Comparison of ENCODE assay signal across 14 mouse cellular contexts in genomic region chr6:52200073-52200750, GRCm38 (mm10). TPM values are rescaled to one million over a fixed set of nuclear protein-coding genes. Genes with fewer than 3 reads are reported as not detected.
A peak's percentile ranks its signal among the peaks of the same experiment; 100 is the strongest.
DNase-seq lines count a peak whose midpoint lies in the region; ATAC-seq and TF ChIP-seq lines count a peak whose summit lies in the region.
"Had no signal": no experiment of that assay in that cellular context is flagged by ENCODE, and none has a peak within 500 bp of the region (broad histone marks: within the 10 kb centered on the region; RNA-seq: fewer than 3 reads in every experiment).

No protein-coding gene starts in this region.

- intact Hi-C loops in heart, postnatal 25 days (cut with DNase I) = no loop called here

- no peak for ATAC-seq in heart, embryonic 13.5 days (ENCODE audit: extremely low read depth, insufficient number of reproducible peaks, low FRiP score, low TSS enrichment)
- no peak for ATAC-seq in neural tube, embryonic 11.5 days (ENCODE audit: insufficient read depth, low FRiP score, low TSS enrichment)
- no peak for ATAC-seq in forebrain, embryonic 16.5 days
- ATAC-seq: forebrain, embryonic 14.5 days; midbrain, embryonic 15.5 days had no signal

- H3K27me3 ChIP-seq in heart, embryonic 13.5 days (replicated peaks) = peaks cover 100% of the 10 kb centered on the region
- H3K27me3 ChIP-seq in neural tube, embryonic 11.5 days (ENCODE audit: control insufficient read depth, insufficient read depth, low read length) = no peaks in the 10 kb centered on the region
- H3K27me3 ChIP-seq in forebrain, embryonic 16.5 days (replicated peaks; ENCODE audit: control insufficient read depth, insufficient read depth, low read length) = peaks cover 95% of the 10 kb centered on the region
- H3K27me3 ChIP-seq: CH12.LX had no signal

- no peak for TF ChIP-seq POLR2A in embryonic fibroblast, embryonic 13.5 days (IDR thresholded peaks at IDR 0.05; ENCODE audit: low read depth, low read length)

- WGBS in heart, embryonic 13.5 days = 12% methylated on average over 30 of the region's 30 CpGs
- 3% methylated on average over 30 of the region's 30 CpGs for WGBS in neural tube, embryonic 11.5 days
- 1% methylated on average over 30 of the region's 30 CpGs for WGBS in forebrain, embryonic 16.5 days

- no peak for TF ChIP-seq CTCF in embryonic fibroblast, embryonic 13.5 days (IDR thresholded peaks at IDR 0.05; ENCODE audit: borderline replicate concordance, insufficient read depth, low read length)

- H3K4me1 ChIP-seq in heart, embryonic 13.5 days = peaks cover 21% of the 10 kb centered on the region
- peaks cover 3% of the 10 kb centered on the region; the same call in 1 of the 2 replicates for H3K4me1 ChIP-seq in embryonic fibroblast, embryonic 13.5 days (ENCODE audit: control insufficient read depth, insufficient read depth, low read length)
- peaks cover 58% of the 10 kb centered on the region for H3K4me1 ChIP-seq in neural tube, embryonic 11.5 days (ENCODE audit: control insufficient read depth, insufficient read depth, low read length)
- peaks cover 8% of the 10 kb centered on the region for H3K4me1 ChIP-seq in forebrain, embryonic 16.5 days (replicated peaks; ENCODE audit: control insufficient read depth, insufficient read depth, low read length)

- peak overlapping the region; percentile 13; the same call in 1 of the 2 replicates for H3K4me3 ChIP-seq in heart, embryonic 13.5 days
- peak overlapping the region; percentile 10 for H3K4me3 ChIP-seq in embryonic fibroblast, embryonic 13.5 days (ENCODE audit: insufficient read depth, low read length)
- H3K4me3 ChIP-seq in neural tube, embryonic 11.5 days (ENCODE audit: low read depth, low read length) = peak overlapping the region; percentile 87
- H3K4me3 ChIP-seq in forebrain, embryonic 16.5 days (replicated peaks; ENCODE audit: low read length) = no peak overlapping the region
- H3K4me3 ChIP-seq: midbrain, embryonic 15.5 days had no signal

- H3K4me2 ChIP-seq in heart, embryonic 13.5 days = peak overlapping the region; percentile 17
- peak overlapping the region; percentile 99 for H3K4me2 ChIP-seq in neural tube, embryonic 11.5 days (ENCODE audit: low read depth)
- no peak overlapping the region for H3K4me2 ChIP-seq in forebrain, embryonic 16.5 days (ENCODE audit: low read length)
- H3K4me2 ChIP-seq: midbrain, embryonic 15.5 days had no signal

- no peak overlapping the region for H3K27ac ChIP-seq in heart, embryonic 13.5 days (replicated peaks)
- peak overlapping the region; percentile 24; the same call in 1 of the 2 replicates for H3K27ac ChIP-seq in embryonic fibroblast, embryonic 13.5 days (ENCODE audit: insufficient read depth, low read length)
- peak overlapping the region; percentile 100 for H3K27ac ChIP-seq in neural tube, embryonic 11.5 days (ENCODE audit: low read depth, low read length)
- H3K27ac ChIP-seq in forebrain, embryonic 16.5 days (ENCODE audit: low read length) = no peak overlapping the region
- H3K27ac ChIP-seq: midbrain, embryonic 15.5 days had no signal

- peak overlapping the region; percentile 34 for H3K9ac ChIP-seq in heart, embryonic 13.5 days
- peak overlapping the region; percentile 98 for H3K9ac ChIP-seq in neural tube, embryonic 11.5 days (ENCODE audit: low read length)
- H3K9ac ChIP-seq in forebrain, embryonic 16.5 days (replicated peaks; ENCODE audit: low read depth, low read length) = no peak overlapping the region
- H3K9ac ChIP-seq: midbrain, embryonic 15.5 days had no signal

- DNase-seq in heart, postnatal 25 days (ENCODE audit: low spot score) = no peak
- DNase-seq in kidney, postnatal 10 days = peak; percentile 61
- DNase-seq in neural tube, embryonic 11.5 days (ENCODE audit: low spot score) = peak; percentile 74
- DNase-seq in right cerebral cortex, adult 2 months (ENCODE audit: low spot score in 2 of 2) = no peak
- no peak for DNase-seq in gastrocnemius, postnatal 10 days
- DNase-seq: cerebellum, postnatal 14 days; heart, postnatal 10 days had no signal

- no peaks in the 10 kb centered on the region for H3K36me3 ChIP-seq in heart, embryonic 13.5 days
- peaks cover 8% of the 10 kb centered on the region for H3K36me3 ChIP-seq in neural tube, embryonic 11.5 days (ENCODE audit: control insufficient read depth, insufficient read depth, low read length)
- no peaks in the 10 kb centered on the region for H3K36me3 ChIP-seq in forebrain, embryonic 16.5 days (ENCODE audit: control insufficient read depth, insufficient read depth)
- H3K36me3 ChIP-seq: midbrain, embryonic 15.5 days had no signal

- no peaks in the 10 kb centered on the region for H3K9me3 ChIP-seq in heart, embryonic 13.5 days
- no peaks in the 10 kb centered on the region for H3K9me3 ChIP-seq in neural tube, embryonic 11.5 days (ENCODE audit: control insufficient read depth, low read length)
- no peaks in the 10 kb centered on the region for H3K9me3 ChIP-seq in forebrain, embryonic 16.5 days (ENCODE audit: control insufficient read depth, low read length)
- H3K9me3 ChIP-seq: midbrain, embryonic 15.5 days had no signal

RNA-seq across cellular contexts. Expression of gene Hoxa5, which starts 4.2 kb away (rescaled TPM):
- 3.6 and 5.9 TPM in 2 replicates for polyA plus RNA-seq in heart, embryonic 13.5 days (2015; fragmentation: Nextera tagmentation; extraction: Ambion mirVana)
- 1 to 10 TPM in 1 of 2 experiments, under 1 TPM in 1; 0.52 to 1.3 TPM for total RNA-seq in heart, postnatal 25 days (2021)
- polyA plus RNA-seq in embryonic fibroblast, embryonic 13.5 days (2011; ENCODE audit: insufficient read length, low read depth, missing spikeins) = 11.9 and 18.6 TPM in 2 replicates
- 53.4 and 56.5 TPM in 2 replicates for polyA plus RNA-seq in neural tube, embryonic 11.5 days (2014; fragmentation: Nextera tagmentation; extraction: Ambion mirVana)
- polyA plus RNA-seq in forebrain, embryonic 16.5 days (2015; fragmentation: Nextera tagmentation; extraction: Ambion mirVana) = not detected in 2 replicates
- 1 to 10 TPM; 2.6 to 3.7 TPM for total RNA-seq in gastrocnemius, postnatal 10 days (2021)
- polyA plus RNA-seq: forebrain, embryonic 14.5 days; midbrain, embryonic 15.5 days had no signal

RNA-seq across cellular contexts. Expression of gene Hoxa6, which starts 8.3 kb away (rescaled TPM):
- polyA plus RNA-seq in heart, embryonic 13.5 days (2015; fragmentation: Nextera tagmentation; extraction: Ambion mirVana) = 0.40 TPM in 1 of 2 replicates, not detected in the other
- not detected for total RNA-seq in heart, postnatal 25 days (2021)
- 2.8 and 4.2 TPM in 2 replicates for polyA plus RNA-seq in embryonic fibroblast, embryonic 13.5 days (2011; ENCODE audit: insufficient read length, low read depth, missing spikeins)
- 16.0 and 18.8 TPM in 2 replicates for polyA plus RNA-seq in neural tube, embryonic 11.5 days (2014; fragmentation: Nextera tagmentation; extraction: Ambion mirVana)
- polyA plus RNA-seq in forebrain, embryonic 16.5 days (2015; fragmentation: Nextera tagmentation; extraction: Ambion mirVana) = not detected in 2 replicates
- total RNA-seq in gastrocnemius, postnatal 10 days (2021) = 1 to 10 TPM; 1.6 to 2.2 TPM
- total RNA-seq: heart, postnatal 10 days; liver, adult 2 months had no signal
- polyA plus RNA-seq: forebrain, embryonic 14.5 days; liver, adult 2 months; midbrain, embryonic 15.5 days had no signal

RNA-seq across cellular contexts. Expression of gene Hoxa4, which starts 8.7 kb away (rescaled TPM):
- 0.71 and 0.74 TPM in 2 replicates for polyA plus RNA-seq in heart, embryonic 13.5 days (2015; fragmentation: Nextera tagmentation; extraction: Ambion mirVana)
- total RNA-seq in heart, postnatal 25 days (2021) = under 1 TPM; 0.22 to 0.36 TPM
- 3.0 and 4.2 TPM in 2 replicates for polyA plus RNA-seq in embryonic fibroblast, embryonic 13.5 days (2011; ENCODE audit: insufficient read length, low read depth, missing spikeins)
- 10.2 and 11.7 TPM in 2 replicates for polyA plus RNA-seq in neural tube, embryonic 11.5 days (2014; fragmentation: Nextera tagmentation; extraction: Ambion mirVana)
- not detected in 2 replicates for polyA plus RNA-seq in forebrain, embryonic 16.5 days (2015; fragmentation: Nextera tagmentation; extraction: Ambion mirVana)
- total RNA-seq in gastrocnemius, postnatal 10 days (2021) = 1 to 10 TPM; 7.5 to 8.5 TPM
- total RNA-seq: CH12.LX had no signal
- polyA plus RNA-seq: forebrain, embryonic 14.5 days; midbrain, embryonic 15.5 days had no signal

RNA-seq across cellular contexts. Expression of gene Hoxa3, which starts 12.9 kb away (rescaled TPM):
- polyA plus RNA-seq in heart, embryonic 13.5 days (2015; fragmentation: Nextera tagmentation; extraction: Ambion mirVana) = 0.99 and 1.2 TPM in 2 replicates
- 1 to 10 TPM in 1 of 2 experiments, under 1 TPM in 1; 0.48 to 1.0 TPM for total RNA-seq in heart, postnatal 25 days (2021)
- polyA plus RNA-seq in embryonic fibroblast, embryonic 13.5 days (2011; ENCODE audit: insufficient read length, low read depth, missing spikeins) = 10.2 and 13.5 TPM in 2 replicates
- polyA plus RNA-seq in neural tube, embryonic 11.5 days (2014; fragmentation: Nextera tagmentation; extraction: Ambion mirVana) = 20.2 TPM in 2 replicates
- not detected in 2 replicates for polyA plus RNA-seq in forebrain, embryonic 16.5 days (2015; fragmentation: Nextera tagmentation; extraction: Ambion mirVana)
- 1 to 10 TPM; 2.0 to 5.0 TPM for total RNA-seq in gastrocnemius, postnatal 10 days (2021)
- polyA plus RNA-seq: forebrain, embryonic 14.5 days; midbrain, embryonic 15.5 days had no signal

RNA-seq across cellular contexts. Expression of gene Gm28308, which starts 12.9 kb away (rescaled TPM):
- not detected in 2 replicates for polyA plus RNA-seq in heart, embryonic 13.5 days (2015; fragmentation: Nextera tagmentation; extraction: Ambion mirVana)
- total RNA-seq in heart, postnatal 25 days (2021) = not detected
- polyA plus RNA-seq in embryonic fibroblast, embryonic 13.5 days (2011; ENCODE audit: insufficient read length, low read depth, missing spikeins) = 0.89 TPM in 1 of 2 replicates, not detected in the other
- not detected in 2 replicates for polyA plus RNA-seq in neural tube, embryonic 11.5 days (2014; fragmentation: Nextera tagmentation; extraction: Ambion mirVana)
- polyA plus RNA-seq in forebrain, embryonic 16.5 days (2015; fragmentation: Nextera tagmentation; extraction: Ambion mirVana) = not detected in 2 replicates
- total RNA-seq in gastrocnemius, postnatal 10 days (2021) = not detected
- total RNA-seq: CH12.LX; heart, postnatal 10 days; liver, adult 2 months had no signal
- polyA plus RNA-seq: forebrain, embryonic 14.5 days; liver, adult 2 months; midbrain, embryonic 15.5 days had no signal

Comparison
In these comparisons a context has a peak if more than half of its experiments do, and no peak if none do; other contexts are left out.
1. H3K27ac ChIP-seq: peak in embryonic fibroblast, embryonic 13.5 days (single experiment) and neural tube, embryonic 11.5 days (single experiment); none in heart, embryonic 13.5 days (single experiment) and forebrain, embryonic 16.5 days (single experiment).
2. DNase-seq: peak in kidney, postnatal 10 days (single experiment) and neural tube, embryonic 11.5 days (single experiment); none in heart, postnatal 25 days (single experiment), right cerebral cortex, adult 2 months (0 of 2) and gastrocnemius, postnatal 10 days (single experiment).